Mouse (Mus musculus) mouse trophoblast stem cell (cell line): ENCODE data around the gene Pcgf5.
"Not testable (repeated sequence)": the region's sequence is repeated elsewhere in the genome, so short reads cannot be mapped to it uniquely, and the experiment has no call there.

Experiments used
- in situ Hi-C, 2 experiments: fragments of 300-500 bp; cut with MseI, MboI; formaldehyde crosslinking; loops; 2 replicates in 1 of 2; 3 replicates in 1 of 2; pipeline ENCODE4 v1.15.1; 2025

Pcgf5 gene

DNA sequence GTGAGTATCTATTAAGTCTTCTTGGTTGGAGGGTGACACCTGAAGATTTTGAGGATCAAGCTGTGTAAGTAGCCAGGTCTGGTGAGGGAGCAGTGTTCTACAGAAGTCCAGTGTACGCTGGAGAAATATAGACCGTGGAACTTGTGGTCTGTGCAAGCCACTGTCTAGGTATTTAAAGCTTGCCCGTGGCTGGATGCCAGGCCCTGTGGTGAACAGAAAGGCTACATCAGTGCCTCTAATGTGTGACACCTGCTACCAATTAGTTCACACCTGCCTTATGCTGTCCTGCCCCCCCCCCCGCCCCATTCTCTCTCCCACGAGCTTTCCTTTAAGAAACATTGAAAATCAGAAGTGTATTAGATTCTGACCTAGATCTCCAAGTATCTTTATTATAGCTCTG lies 40.4 kb downstream of the Pcgf5 start:
- in situ Hi-C loops: no loop called here

DNA sequence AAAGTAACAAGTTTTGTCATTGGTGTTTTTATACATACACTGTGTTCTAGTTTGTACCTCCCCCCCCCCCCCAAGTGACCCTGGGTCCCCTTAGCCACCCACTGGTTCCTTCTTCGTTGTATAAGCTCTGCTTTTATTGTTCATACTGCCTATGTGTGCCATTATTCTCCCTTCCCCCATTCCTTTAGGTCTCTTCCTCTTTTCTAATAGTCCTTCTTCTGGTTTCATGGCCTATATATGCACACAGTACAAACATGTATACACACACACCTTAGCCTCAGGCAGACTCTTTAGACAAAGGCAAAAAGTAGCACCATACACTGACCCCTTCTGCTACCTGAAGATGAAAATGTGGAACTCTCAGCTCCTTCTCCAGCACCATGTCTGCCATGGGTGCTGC lies 42.6 kb downstream of the Pcgf5 start:
- in situ Hi-C loops: no loop called here

- in situ Hi-C loops: no loop called here
Measured at GRCm38 (mm10) chr19:36398500-36398899, 50.4 kb downstream of the Pcgf5 start.

- in situ Hi-C loops: no loop called here
Measured at GRCm38 (mm10) chr19:36408352-36409100, 60.4 kb downstream of the Pcgf5 start.

DNA sequence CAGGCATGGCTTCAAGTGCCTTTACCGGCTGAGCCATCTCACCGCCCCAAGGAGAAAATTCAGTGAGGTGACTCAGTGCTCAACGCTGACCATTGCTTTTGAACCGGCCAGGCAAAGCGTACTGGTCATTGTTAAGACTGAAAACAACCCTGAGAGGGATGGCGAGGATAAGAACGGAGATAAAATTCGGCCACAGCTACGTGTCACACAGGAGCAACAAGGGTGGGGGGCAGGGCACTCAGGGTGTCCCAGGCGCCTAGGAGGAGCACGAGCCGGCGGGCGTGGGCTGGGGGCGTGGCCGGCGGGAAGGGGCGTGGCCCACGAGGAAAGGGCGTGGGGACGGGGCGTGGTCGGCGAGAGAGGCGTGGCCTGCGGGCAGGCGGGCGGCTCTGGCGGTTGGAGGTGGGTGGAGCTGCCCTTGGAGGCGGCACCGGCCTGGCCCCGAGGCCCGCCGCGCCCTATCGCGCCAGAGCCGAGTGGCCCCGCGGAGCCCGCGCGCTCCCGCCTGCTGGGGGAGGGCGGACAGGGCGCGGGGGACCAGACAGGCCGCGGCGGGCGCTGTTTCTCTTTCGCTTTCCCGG lies 61.3 kb downstream of the Pcgf5 start:
- in situ Hi-C loops: no loop called here

GRCm38 (mm10) chr19:36409861-36410392 lies 61.8 kb downstream of the Pcgf5 start:
- in situ Hi-C loops: no loop called here

DNA sequence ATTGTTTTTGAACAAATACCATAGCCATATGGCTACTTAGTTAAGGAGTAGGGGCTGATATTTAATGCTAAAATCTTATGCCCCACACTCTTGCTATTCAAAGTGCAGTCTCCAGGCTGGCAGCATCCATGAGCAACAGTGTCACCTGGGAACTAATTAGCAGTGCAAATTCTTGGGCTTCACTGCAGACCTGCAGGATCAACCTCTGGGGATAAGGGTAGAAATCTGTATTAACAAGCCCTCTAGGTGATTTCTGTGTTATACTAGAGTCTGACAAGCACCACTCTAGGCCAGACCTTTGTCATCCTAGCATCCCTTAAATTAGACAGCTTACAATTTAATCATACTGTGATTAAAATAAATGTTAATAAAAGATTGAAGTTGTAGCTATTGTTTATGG lies 71.8 kb downstream of the Pcgf5 start:
- in situ Hi-C loops: no loop called here

DNA sequence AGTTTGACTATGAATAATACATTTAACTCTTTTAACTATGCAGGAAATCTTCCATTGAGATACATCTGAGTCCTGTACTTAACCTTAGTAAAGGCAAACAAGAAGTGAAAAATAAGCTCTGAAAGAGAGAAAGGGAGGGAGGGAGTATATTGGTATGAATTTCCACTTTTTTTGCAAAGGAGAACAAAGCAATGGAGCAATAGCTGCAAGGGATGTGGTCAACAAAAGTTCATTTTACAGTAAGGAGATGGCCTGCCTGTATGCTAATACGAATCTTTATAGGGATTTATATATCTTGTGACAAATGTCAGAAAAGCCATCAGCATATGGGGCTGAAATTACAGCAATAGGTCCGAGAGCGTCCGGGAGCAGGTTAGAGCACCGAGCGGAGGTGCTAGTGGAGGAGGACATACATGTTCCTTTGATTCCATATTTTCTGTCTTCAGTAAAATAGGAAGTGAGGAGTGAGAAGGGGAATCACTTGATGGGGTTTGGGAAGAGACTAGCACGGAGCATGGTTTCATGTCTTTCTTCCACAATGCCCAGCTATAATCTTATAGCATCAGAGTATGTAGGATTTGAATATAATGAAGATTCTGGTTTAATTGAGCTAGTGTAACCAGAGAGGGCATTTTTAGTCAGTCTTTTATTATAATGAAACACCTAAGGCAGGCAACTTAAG lies 79.2 kb downstream of the Pcgf5 start:
- in situ Hi-C loops: no loop called here

DNA sequence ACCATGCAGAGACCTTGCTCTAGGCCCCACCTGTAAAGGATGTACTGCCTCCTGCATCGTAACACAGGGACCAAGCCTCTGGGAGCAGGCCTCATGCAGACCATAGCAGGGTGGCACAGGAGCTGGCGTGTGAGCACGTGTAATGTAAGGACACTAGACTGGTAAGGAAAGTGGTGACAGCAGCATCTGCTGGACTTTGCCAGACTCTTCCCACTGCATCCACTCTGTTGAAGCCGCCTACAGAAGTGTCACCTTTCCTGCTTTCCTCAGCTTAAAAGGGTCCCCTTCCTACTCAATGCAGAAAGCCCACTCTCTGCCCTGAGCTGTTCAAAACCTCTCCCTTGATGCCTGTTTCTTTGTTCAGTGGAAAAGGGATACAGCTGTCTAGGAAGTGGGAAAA lies 80.0 kb downstream of the Pcgf5 start:
- in situ Hi-C loops: no loop called here

DNA sequence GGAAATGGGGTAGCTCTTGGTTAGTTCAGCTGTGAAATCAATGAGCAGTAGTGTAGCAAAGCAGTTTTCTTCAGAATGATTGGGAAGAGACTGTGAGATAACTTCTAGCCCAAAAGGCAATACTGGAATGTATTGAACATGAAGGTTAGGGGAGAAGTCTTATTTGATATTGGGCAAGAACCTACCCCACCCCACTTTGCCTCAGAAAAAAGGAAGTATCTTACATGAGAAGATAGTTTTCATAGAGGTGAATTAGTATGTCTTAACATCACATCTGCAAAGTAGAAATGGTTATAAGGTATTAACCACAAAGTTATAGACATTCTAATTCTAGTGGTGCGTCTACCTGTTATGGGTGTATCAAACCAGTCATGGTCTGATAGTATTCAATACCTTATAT lies 81.2 kb downstream of the Pcgf5 start:
- in situ Hi-C loops: no loop called here

GRCm38 (mm10) chr19:36433161-36433560 lies 85.1 kb downstream of the Pcgf5 start:
- in situ Hi-C loops: loop anchor here (10.0 kb wide), 1 partner anchor 248 kb away; no protein-coding TSS in a partner anchor

- in situ Hi-C loops: loop anchor here (10.0 kb wide), 2 partner anchors 255 to 325 kb away; no protein-coding TSS in a partner anchor
Measured at GRCm38 (mm10) chr19:36439894-36440714, 92.0 kb downstream of the Pcgf5 start.

DNA sequence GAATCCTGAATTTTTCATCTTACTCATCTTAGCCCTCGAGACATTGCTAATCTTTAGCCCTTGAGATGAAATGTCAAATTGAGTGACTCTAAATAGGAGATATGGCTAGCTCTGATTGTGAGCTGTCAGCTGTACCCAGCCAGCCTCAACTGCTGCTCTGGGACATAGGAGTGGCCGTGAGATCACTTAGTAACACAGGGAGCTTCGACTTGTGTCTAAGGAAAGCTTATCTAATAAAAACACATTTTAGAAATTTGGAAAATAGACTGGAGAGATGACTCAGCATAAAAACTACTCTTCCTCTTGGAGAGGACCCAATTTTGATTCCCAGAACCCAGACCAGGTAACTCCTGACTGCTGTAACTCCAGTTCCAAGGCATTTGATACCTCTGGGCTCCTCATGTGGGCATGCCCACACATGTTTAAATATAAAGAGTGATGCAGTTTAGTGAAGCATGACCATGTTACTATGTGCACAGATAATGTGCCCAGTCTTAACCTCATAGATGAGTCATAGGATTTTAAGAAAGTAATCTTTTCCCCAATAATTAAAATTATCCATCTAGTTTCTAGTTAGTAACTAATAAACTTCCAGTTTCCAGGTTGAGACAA lies 103.0 kb downstream of the Pcgf5 start:
- in situ Hi-C loops: no loop called here

- in situ Hi-C loops: no loop called here
Measured at GRCm38 (mm10) chr19:36451731-36452130, 103.6 kb downstream of the Pcgf5 start.

- in situ Hi-C loops: not testable (repeated sequence)
Measured at GRCm38 (mm10) chr19:36452210-36452609, 104.1 kb downstream of the Pcgf5 start.

DNA sequence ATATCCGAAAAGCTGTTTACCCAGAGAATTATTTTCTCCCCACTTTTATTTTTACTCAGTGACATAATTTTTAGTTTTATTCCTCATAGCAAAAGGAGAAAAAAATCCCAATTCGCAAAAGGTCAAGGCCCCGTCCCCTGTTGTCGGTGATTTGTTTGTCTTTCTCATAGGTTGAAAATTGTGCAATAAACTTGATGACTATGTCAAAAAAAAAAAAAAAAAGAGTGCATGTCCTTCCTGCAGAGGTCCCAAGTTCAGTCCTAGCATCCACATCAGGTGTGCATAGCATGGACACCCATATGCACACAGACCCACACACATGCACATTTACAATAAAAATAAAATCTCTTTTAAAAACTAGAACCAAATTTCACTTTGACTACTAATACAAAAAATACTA lies 105.3 kb downstream of the Pcgf5 start:
- in situ Hi-C loops: no loop called here

DNA sequence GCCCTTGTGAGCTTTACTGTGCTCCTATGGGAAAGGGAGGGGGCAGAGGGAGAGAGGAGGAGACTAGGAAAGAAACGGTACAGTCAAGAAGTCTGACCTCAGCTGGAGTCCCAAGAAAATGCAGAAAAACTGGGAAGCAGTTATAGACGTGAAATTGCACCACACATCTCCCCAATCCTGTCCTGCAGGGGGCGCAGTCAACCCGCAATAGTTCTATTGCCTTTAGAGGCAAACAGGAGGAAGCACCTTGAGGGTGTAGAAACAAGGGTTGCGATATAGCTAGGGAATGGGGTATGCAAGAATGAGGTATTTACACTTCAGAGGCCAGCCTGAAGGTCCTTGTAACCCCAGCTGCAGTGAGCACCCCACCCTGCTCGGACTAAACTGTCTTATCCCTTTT lies 122.0 kb downstream of the Pcgf5 start:
- in situ Hi-C loops: no loop called here

DNA sequence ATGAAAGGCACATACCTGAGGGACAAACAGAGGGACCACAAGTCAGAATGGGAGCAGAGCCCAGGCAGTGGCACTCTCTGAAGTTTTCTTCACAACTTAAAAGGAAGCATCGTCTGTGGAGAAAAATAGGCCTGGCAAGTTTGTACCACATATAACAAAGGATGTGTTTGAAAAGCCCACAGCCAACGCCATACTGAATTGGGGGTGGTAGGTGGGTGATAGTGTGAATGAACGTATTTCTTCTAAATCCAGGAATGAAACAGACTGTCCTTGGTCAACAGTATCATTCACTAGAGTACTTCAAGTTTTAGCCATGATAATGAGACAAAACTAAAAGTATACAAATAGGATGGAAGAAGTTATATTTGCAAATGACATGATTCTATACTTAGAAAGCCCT lies 123.2 kb downstream of the Pcgf5 start:
- in situ Hi-C loops: no loop called here

DNA sequence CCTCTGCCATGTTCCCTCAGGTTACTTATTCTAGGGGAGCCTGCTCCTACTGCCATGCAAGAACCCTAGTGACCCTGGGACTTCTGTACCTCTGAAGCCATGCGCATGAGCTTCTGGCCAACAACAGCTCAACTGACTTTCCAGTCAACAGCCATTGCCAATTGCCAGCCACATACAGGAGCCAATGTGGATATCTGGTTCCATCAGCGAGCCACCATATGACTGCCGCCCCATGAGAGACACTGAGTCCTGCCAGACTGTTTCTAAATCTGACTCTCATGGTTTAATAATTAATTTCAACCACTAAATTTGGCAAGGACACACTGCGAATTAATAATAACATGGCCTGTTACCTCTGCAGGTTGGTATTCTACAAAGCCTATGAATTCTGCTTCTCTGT lies 128.5 kb downstream of the Pcgf5 start:
- in situ Hi-C loops: no loop called here

DNA sequence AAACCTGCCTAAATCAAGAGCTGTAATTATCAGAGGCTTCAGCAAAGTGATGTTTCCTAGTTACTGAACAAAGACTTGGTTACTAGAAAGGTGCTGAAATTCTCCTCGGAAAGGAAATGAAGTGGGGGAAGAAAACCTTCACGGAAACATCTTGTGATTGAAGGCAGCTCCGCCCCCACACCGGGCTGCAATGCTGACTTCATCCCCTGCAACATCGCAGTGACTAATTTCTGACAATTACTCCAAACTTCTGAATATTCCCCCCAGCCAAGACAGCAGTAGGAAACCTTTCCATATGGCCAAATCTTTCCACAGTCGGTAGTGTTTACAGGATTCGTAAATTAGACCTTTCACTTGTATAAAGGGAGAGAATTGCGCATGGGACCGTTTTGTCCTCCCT lies 129.0 kb downstream of the Pcgf5 start:
- in situ Hi-C loops: no loop called here

DNA sequence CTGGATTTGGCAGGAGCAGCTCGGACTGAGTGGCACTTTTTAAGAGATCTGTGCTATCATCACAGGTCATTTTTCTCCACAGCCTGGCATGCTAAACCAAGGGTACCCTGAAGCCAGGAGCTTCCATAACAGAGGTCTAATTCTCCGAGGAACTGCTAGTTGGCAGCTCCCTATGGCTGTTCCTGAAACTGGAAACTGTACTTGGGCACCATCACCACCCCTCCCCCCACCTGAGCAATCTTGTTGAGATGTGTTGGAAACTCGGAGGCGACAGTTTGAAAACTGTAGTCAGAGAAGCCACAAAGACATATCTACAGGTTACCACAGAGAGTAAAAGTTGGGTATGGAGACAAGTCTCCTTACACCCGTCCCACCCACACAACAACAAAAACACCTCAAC lies 129.6 kb downstream of the Pcgf5 start:
- in situ Hi-C loops: no loop called here
